Mouse (Mus musculus): ENCODE measurements at regions not wholly inside any gene's neighbourhood (a gene's known extent, or its start where the extent isn't known, plus 50 kb on each side); places are given as distances from the start of the nearest gene placed in this dataset.
"Not testable (repeated sequence)": the region's sequence is repeated elsewhere in the genome, so short reads cannot be mapped to it uniquely, and the experiment has no call there.

GRCm38 (mm10) chr13:97485886-97486285 is 245.0 kb downstream of the Enc1 start:
- Histone ChIP-seq H3K27me3 (replicated peaks) (no peaks in the 10 kb centered on the region), H3K9ac (no peak overlapping the region), H3K27ac (ENCODE audit: poor library complexity, severe bottlenecking) (no peak overlapping the region), H3K4me3 (no peak overlapping the region), H3K4me1 (replicated peaks) (peaks cover 26% of the 10 kb centered on the region), H3K36me3 (no peaks in the 10 kb centered on the region), H3K9me3 (replicated peaks) (no peaks in the 10 kb centered on the region), H3K4me2 (no peak overlapping the region)
- ATAC-seq (ENCODE audit: insufficient number of reproducible peaks, low FRiP score): no peak
- 76% methylated on average over 5 of the region's 5 CpGs for WGBS

- WGBS: 69% methylated on average over 20 of the region's 20 CpGs
- ATAC-seq (ENCODE audit: insufficient number of reproducible peaks, low FRiP score): no peak
- Histone ChIP-seq H3K4me2 (no peak overlapping the region), H3K4me3 (no peak overlapping the region), H3K27me3 (replicated peaks) (no peaks in the 10 kb centered on the region), H3K27ac (ENCODE audit: poor library complexity, severe bottlenecking) (no peak overlapping the region), H3K9me3 (replicated peaks) (no peaks in the 10 kb centered on the region), H3K36me3 (no peaks in the 10 kb centered on the region), H3K4me1 (replicated peaks) (peaks cover 23% of the 10 kb centered on the region), H3K9ac (no peak overlapping the region)
These were observed 244.1 kb downstream of the Enc1 start for GRCm38 (mm10) chr13:97484808-97485545.

- ATAC-seq (ENCODE audit: insufficient number of reproducible peaks, low FRiP score): no peak
- H3K36me3 ChIP-seq: no peaks in the 10 kb centered on the region
- H3K4me3 ChIP-seq: no peak overlapping the region
- no peaks in the 10 kb centered on the region for H3K9me3 ChIP-seq (replicated peaks)
- peaks cover 18% of the 10 kb centered on the region for H3K4me1 ChIP-seq (replicated peaks)
- H3K27me3 ChIP-seq (replicated peaks): no peaks in the 10 kb centered on the region
- WGBS: 37% methylated on average over 8 of the region's 8 CpGs
- H3K27ac ChIP-seq (ENCODE audit: poor library complexity, severe bottlenecking): no peak overlapping the region
- H3K9ac ChIP-seq: no peak overlapping the region
- no peak overlapping the region for H3K4me2 ChIP-seq
These were observed 242.8 kb downstream of the Enc1 start for GRCm38 (mm10) chr13:97483681-97484080.

- no peak overlapping the region for H3K9ac ChIP-seq
- no peak overlapping the region for H3K27ac ChIP-seq (ENCODE audit: poor library complexity, severe bottlenecking)
- ATAC-seq (ENCODE audit: insufficient number of reproducible peaks, low FRiP score): no peak
- H3K36me3 ChIP-seq: no peaks in the 10 kb centered on the region
- WGBS: 92% methylated on average over 3 of the region's 3 CpGs
- no peaks in the 10 kb centered on the region for H3K9me3 ChIP-seq (replicated peaks)
- H3K4me1 ChIP-seq (replicated peaks): peaks cover 15% of the 10 kb centered on the region
- no peak overlapping the region for H3K4me3 ChIP-seq
- H3K27me3 ChIP-seq (replicated peaks): no peaks in the 10 kb centered on the region
- no peak overlapping the region for H3K4me2 ChIP-seq
These were observed 241.6 kb downstream of the Enc1 start for GRCm38 (mm10) chr13:97482439-97482946.

- ATAC-seq (ENCODE audit: insufficient number of reproducible peaks, low FRiP score): no peak
- H3K9ac ChIP-seq: no peak overlapping the region
- no peak overlapping the region for H3K4me2 ChIP-seq
- 87% methylated on average over 2 of the region's 2 CpGs for WGBS
- no peak overlapping the region for H3K27ac ChIP-seq (ENCODE audit: poor library complexity, severe bottlenecking)
- H3K4me3 ChIP-seq: no peak overlapping the region
- no peaks in the 10 kb centered on the region for H3K36me3 ChIP-seq
- H3K9me3 ChIP-seq (replicated peaks): 0 out of 2 replicates have a peak, but pooled peaks cover 4% of the 10 kb centered on the region
- no peaks in the 10 kb centered on the region for H3K27me3 ChIP-seq (replicated peaks)
- peaks cover 15% of the 10 kb centered on the region for H3K4me1 ChIP-seq (replicated peaks)
These were observed 240.4 kb downstream of the Enc1 start for GRCm38 (mm10) chr13:97481259-97481658.

GRCm38 (mm10) chr13:97479066-97479586 is 238.2 kb downstream of the Enc1 start:
- Histone ChIP-seq H3K27ac (ENCODE audit: poor library complexity, severe bottlenecking) (no peak overlapping the region), H3K4me2 (no peak overlapping the region), H3K36me3 (no peaks in the 10 kb centered on the region), H3K9me3 (replicated peaks) (0 out of 2 replicates have a peak, but pooled peaks cover 4% of the 10 kb centered on the region), H3K9ac (no peak overlapping the region), H3K27me3 (replicated peaks) (no peaks in the 10 kb centered on the region), H3K4me3 (no peak overlapping the region), H3K4me1 (replicated peaks) (peaks cover 10% of the 10 kb centered on the region)
- ATAC-seq (ENCODE audit: insufficient number of reproducible peaks, low FRiP score): no peak
- WGBS: 64% methylated on average over 10 of the region's 10 CpGs

GRCm38 (mm10) chr13:97473971-97474365 is 233.1 kb downstream of the Enc1 start:
- Histone ChIP-seq H3K27me3 (replicated peaks) (no peaks in the 10 kb centered on the region), H3K9me3 (replicated peaks) (0 out of 2 replicates have a peak, but pooled peaks cover 7% of the 10 kb centered on the region), H3K9ac (no peak overlapping the region), H3K36me3 (no peaks in the 10 kb centered on the region), H3K4me3 (no peak overlapping the region), H3K4me1 (replicated peaks) (peaks cover 10% of the 10 kb centered on the region), H3K4me2 (no peak overlapping the region), H3K27ac (ENCODE audit: poor library complexity, severe bottlenecking) (no peak overlapping the region)
- 64% methylated on average over 3 of the region's 3 CpGs for WGBS
- ATAC-seq (ENCODE audit: insufficient number of reproducible peaks, low FRiP score): no peak

- Histone ChIP-seq H3K4me3 (no peak overlapping the region), H3K9ac (no peak overlapping the region), H3K27ac (ENCODE audit: poor library complexity, severe bottlenecking) (no peak overlapping the region), H3K9me3 (replicated peaks) (0 out of 2 replicates have a peak, but pooled peaks cover 7% of the 10 kb centered on the region), H3K4me1 (replicated peaks) (peaks cover 9% of the 10 kb centered on the region), H3K4me2 (no peak overlapping the region), H3K27me3 (replicated peaks) (no peaks in the 10 kb centered on the region), H3K36me3 (no peaks in the 10 kb centered on the region)
- 90% methylated on average over 7 of the region's 7 CpGs for WGBS
- no peak for ATAC-seq (ENCODE audit: insufficient number of reproducible peaks, low FRiP score)
These were observed 232.5 kb downstream of the Enc1 start for GRCm38 (mm10) chr13:97473256-97473970.

GRCm38 (mm10) chr13:97469999-97470398 is 229.1 kb downstream of the Enc1 start:
- H3K9ac ChIP-seq: no peak overlapping the region
- H3K27me3 ChIP-seq (replicated peaks): no peaks in the 10 kb centered on the region
- no peak overlapping the region for H3K4me3 ChIP-seq
- no peak overlapping the region for H3K27ac ChIP-seq (ENCODE audit: poor library complexity, severe bottlenecking)
- peaks cover 3% of the 10 kb centered on the region; the same call in 1 of the 2 replicates for H3K9me3 ChIP-seq (replicated peaks)
- ATAC-seq (ENCODE audit: insufficient number of reproducible peaks, low FRiP score): peak; percentile 73; the same call in 1 of the 2 replicates
- no peak overlapping the region for H3K4me2 ChIP-seq
- no peaks in the 10 kb centered on the region for H3K36me3 ChIP-seq
- H3K4me1 ChIP-seq (replicated peaks): peaks cover 9% of the 10 kb centered on the region
- WGBS: 36% methylated on average over 10 of the region's 10 CpGs

GRCm38 (mm10) chr13:97468874-97469593 is 228.1 kb downstream of the Enc1 start:
- Histone ChIP-seq H3K27ac (ENCODE audit: poor library complexity, severe bottlenecking) (no peak overlapping the region), H3K9ac (no peak overlapping the region), H3K4me2 (no peak overlapping the region), H3K27me3 (replicated peaks) (no peaks in the 10 kb centered on the region), H3K36me3 (no peaks in the 10 kb centered on the region), H3K9me3 (replicated peaks) (peaks cover 3% of the 10 kb centered on the region; the same call in 1 of the 2 replicates), H3K4me3 (no peak overlapping the region), H3K4me1 (replicated peaks) (peaks cover 5% of the 10 kb centered on the region)
- no peak for ATAC-seq (ENCODE audit: insufficient number of reproducible peaks, low FRiP score)
- WGBS: 84% methylated on average over 10 of the region's 10 CpGs

GRCm38 (mm10) chr13:97466585-97466984 is 225.7 kb downstream of the Enc1 start:
- not testable (repeated sequence) for H3K4me3 ChIP-seq; H3K4me1 ChIP-seq (replicated peaks); H3K36me3 ChIP-seq; H3K27ac ChIP-seq (ENCODE audit: poor library complexity, severe bottlenecking); H3K27me3 ChIP-seq (replicated peaks); H3K4me2 ChIP-seq; H3K9ac ChIP-seq; H3K9me3 ChIP-seq (replicated peaks); ATAC-seq (ENCODE audit: insufficient number of reproducible peaks, low FRiP score)
- WGBS: 84% methylated on average over 1 of the region's 1 CpGs
